Mouse (Mus musculus) myocyte (in vitro differentiated cells): ENCODE measurements around the gene Tenm4. TPM values are rescaled to one million over a fixed set of nuclear protein-coding genes. Genes with fewer than 3 reads are reported as not detected.

Experiments used
- H3K27me3 ChIP-seq: one replicate; pipeline ENCODE4 v1.6.1; 2011; ENCODE audit not compliant: control insufficient read depth, insufficient read depth, insufficient read length
- H3K36me3 ChIP-seq: one replicate; pipeline ENCODE4 v1.6.1; 2011; ENCODE audit not compliant: control insufficient read depth, insufficient read depth
- H3K4me2 ChIP-seq: one replicate; pipeline ENCODE4 v1.6.1; 2011; ENCODE audit warnings: low read depth, control low read depth
- H3K4me3 ChIP-seq: one replicate; pipeline ENCODE4 v1.5.1; 2011; ENCODE audit warnings: mild to moderate bottlenecking, control low read depth, moderate library complexity
- H3K79me2 ChIP-seq: one replicate; pipeline ENCODE4 v1.6.1; 2011; ENCODE audit not compliant: control insufficient read depth, insufficient read depth
- H3ac ChIP-seq: one replicate; pipeline ENCODE4 v1.6.1; 2011; ENCODE audit not compliant: control insufficient read depth, insufficient read length
- CEBPB ChIP-seq: IDR thresholded peaks from 2 replicates; pipeline ENCODE4 v1.6.1; 2011; ENCODE audit warnings: mild to moderate bottlenecking, moderate library complexity; ENCODE audit not compliant: poor library complexity, insufficient read depth, severe bottlenecking
- E2F4 ChIP-seq: IDR thresholded peaks from one replicate; pipeline ENCODE4 v1.6.1; 2011; ENCODE audit warnings: mild to moderate bottlenecking, control low read depth, moderate library complexity; ENCODE audit not compliant: insufficient read depth
- MAX ChIP-seq: IDR thresholded peaks from one replicate; pipeline ENCODE4 v1.6.1; 2011; ENCODE audit warnings: low read depth, mild to moderate bottlenecking, control low read depth
- MYOD1 ChIP-seq, 3 experiments: IDR thresholded peaks; one replicate each; pipeline ENCODE4 v1.6.1; 2011; ENCODE audit warnings: control low read depth in 2 of 3, low read depth in 2 of 3, mild to moderate bottlenecking in 2 of 3, moderate library complexity in 1 of 3; ENCODE audit not compliant: insufficient read length in 2 of 3, control insufficient read depth in 1 of 3
- MYOG ChIP-seq, 3 experiments: IDR thresholded peaks; one replicate each; pipeline ENCODE4 v1.6.1; 2011; ENCODE audit warnings: control low read depth in 2 of 3, low read depth in 2 of 3, mild to moderate bottlenecking in 2 of 3; ENCODE audit not compliant: insufficient read length in 2 of 3, control insufficient read depth in 1 of 3, insufficient read depth in 1 of 3
- POLR2A ChIP-seq: IDR thresholded peaks from one replicate; pipeline ENCODE4 v1.6.1; 2011; ENCODE audit warnings: low read depth, mild to moderate bottlenecking, control low read depth, moderate library complexity; ENCODE audit not compliant: insufficient read length
- POLR2AphosphoS2 ChIP-seq: IDR thresholded peaks from one replicate; pipeline ENCODE4 v1.6.1; 2011; ENCODE audit warnings: low read depth, control low read depth; ENCODE audit not compliant: insufficient read length
- REST ChIP-seq: IDR thresholded peaks from one replicate; pipeline ENCODE4 v1.6.1; 2011; ENCODE audit warnings: mild to moderate bottlenecking, control low read depth, moderate library complexity; ENCODE audit not compliant: insufficient read depth, insufficient read length
- SRF ChIP-seq: IDR thresholded peaks from one replicate; pipeline ENCODE4 v1.6.1; 2011; ENCODE audit warnings: low read depth; ENCODE audit not compliant: control insufficient read depth, insufficient read length
- TCF12 ChIP-seq: IDR thresholded peaks from one replicate; pipeline ENCODE4 v1.6.1; 2011; ENCODE audit warnings: mild to moderate bottlenecking, control low read depth; ENCODE audit not compliant: poor library complexity, insufficient read depth, severe bottlenecking
- TCF3 ChIP-seq: IDR thresholded peaks from one replicate; pipeline ENCODE4 v1.6.1; 2011; ENCODE audit warnings: low read depth, control low read depth; ENCODE audit not compliant: insufficient read length
- USF1 ChIP-seq: IDR thresholded peaks from one replicate; pipeline ENCODE4 v1.6.1; 2011; ENCODE audit warnings: low read depth, mild to moderate bottlenecking, control low read depth, moderate library complexity
- polyA plus RNA-seq: library from polyadenylated mRNA; unstranded; fragments of >200 nt; fragmentation: generic; extraction: Trizol; gene quantifications from one replicate; pipeline ENCODE4 v1.2.1, GENCODE M21; 2012; ENCODE audit warnings: missing spikeins

Gene Tenm4
- polyA plus RNA-seq, 1 experiment: 10.9 TPM

- H3K4me2 ChIP-seq: no peak overlapping the region
- no peaks in the 10 kb centered on the region for H3K27me3 ChIP-seq
- TF ChIP-seq POLR2AphosphoS2 (no peak), REST (no peak), MYOD1 (IDR thresholded peaks at IDR 0.05; ENCODE audit: control insufficient read depth in 1 of 3, insufficient read length in 2 of 3, low read depth in 2 of 3) (no peak), POLR2A (no peak), TCF3 (no peak), MAX (no peak), SRF (no peak), USF1 (no peak), CEBPB (no peak), E2F4 (no peak), MYOG (IDR thresholded peaks at IDR 0.05; ENCODE audit: control insufficient read depth in 1 of 3, insufficient read depth in 1 of 3, insufficient read length in 2 of 3, low read depth in 2 of 3) (no peak), TCF12 (no peak)
- no peak overlapping the region for H3K4me3 ChIP-seq
- no peak overlapping the region for H3ac ChIP-seq
- no peaks in the 10 kb centered on the region for H3K36me3 ChIP-seq
- no peaks in the 10 kb centered on the region for H3K79me2 ChIP-seq
Observed at GRCm38 (mm10) chr7:96277550-96277949, 106.5 kb downstream of the Tenm4 start.

GRCm38 (mm10) chr7:96278378-96278777 lies 107.3 kb downstream of the Tenm4 start:
- no peak overlapping the region for H3ac ChIP-seq
- H3K36me3 ChIP-seq: no peaks in the 10 kb centered on the region
- H3K4me3 ChIP-seq: no peak overlapping the region
- H3K4me2 ChIP-seq: no peak overlapping the region
- TF ChIP-seq MAX (no peak), MYOG (IDR thresholded peaks at IDR 0.05; ENCODE audit: control insufficient read depth in 1 of 3, insufficient read depth in 1 of 3, insufficient read length in 2 of 3, low read depth in 2 of 3) (no peak), POLR2AphosphoS2 (no peak), SRF (no peak), MYOD1 (IDR thresholded peaks at IDR 0.05; ENCODE audit: control insufficient read depth in 1 of 3, insufficient read length in 2 of 3, low read depth in 2 of 3) (no peak), POLR2A (no peak), USF1 (no peak), CEBPB (no peak), TCF3 (no peak), E2F4 (no peak), REST (no peak), TCF12 (no peak)
- no peaks in the 10 kb centered on the region for H3K79me2 ChIP-seq
- H3K27me3 ChIP-seq: no peaks in the 10 kb centered on the region

- Histone ChIP-seq H3K79me2 (no peaks in the 10 kb centered on the region), H3K27me3 (no peaks in the 10 kb centered on the region), H3K4me2 (no peak overlapping the region), H3K36me3 (no peaks in the 10 kb centered on the region), H3K4me3 (no peak overlapping the region), H3ac (no peak overlapping the region)
- TF ChIP-seq MYOG (IDR thresholded peaks at IDR 0.05; ENCODE audit: control insufficient read depth in 1 of 3, insufficient read depth in 1 of 3, insufficient read length in 2 of 3, low read depth in 2 of 3) (no peak), MAX (no peak), TCF12 (no peak), TCF3 (no peak), E2F4 (no peak)
Observed at GRCm38 (mm10) chr7:96280795-96281194, 109.7 kb downstream of the Tenm4 start.

- Histone ChIP-seq H3K27me3 (no peaks in the 10 kb centered on the region), H3K4me2 (no peak overlapping the region), H3K79me2 (no peaks in the 10 kb centered on the region), H3ac (no peak overlapping the region), H3K4me3 (no peak overlapping the region), H3K36me3 (no peaks in the 10 kb centered on the region)
- TF ChIP-seq MAX (no peak), USF1 (no peak), MYOD1 (IDR thresholded peaks at IDR 0.05; ENCODE audit: control insufficient read depth in 1 of 3, insufficient read length in 2 of 3, low read depth in 2 of 3) (no peak), REST (no peak), SRF (no peak), MYOG (IDR thresholded peaks at IDR 0.05; ENCODE audit: control insufficient read depth in 1 of 3, insufficient read depth in 1 of 3, insufficient read length in 2 of 3, low read depth in 2 of 3) (no peak), POLR2AphosphoS2 (no peak), E2F4 (no peak), CEBPB (no peak), TCF12 (no peak)
Observed at GRCm38 (mm10) chr7:96290576-96290975, 119.5 kb downstream of the Tenm4 start.

DNA sequence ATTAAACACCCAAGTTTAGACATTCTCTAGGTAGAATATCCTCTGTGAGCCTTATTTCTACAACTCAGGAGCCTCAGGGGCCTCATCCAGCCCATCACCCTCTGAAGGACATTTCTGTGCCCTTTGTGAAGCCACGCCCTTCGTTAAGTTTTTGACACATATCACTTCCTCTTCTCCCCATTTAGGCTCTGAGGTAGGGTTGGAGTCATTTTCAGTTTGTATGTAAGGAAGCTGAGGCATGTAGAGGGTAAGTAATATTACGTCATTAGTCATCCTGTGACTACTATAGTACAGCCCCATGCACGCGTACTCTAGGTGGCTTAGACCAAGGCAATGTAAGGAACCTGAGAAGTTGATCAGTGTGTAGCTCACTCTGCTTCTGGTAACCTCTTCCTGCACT lies 124.9 kb downstream of the Tenm4 start:
- no peak overlapping the region for H3K4me3 ChIP-seq
- H3K4me2 ChIP-seq: no peak overlapping the region
- TF ChIP-seq USF1 (no peak), POLR2AphosphoS2 (no peak), SRF (no peak), TCF3 (no peak), REST (no peak)
- H3ac ChIP-seq: no peak overlapping the region
- H3K79me2 ChIP-seq: no peaks in the 10 kb centered on the region
- no peaks in the 10 kb centered on the region for H3K36me3 ChIP-seq
- H3K27me3 ChIP-seq: no peaks in the 10 kb centered on the region
